In genomic region chr2:166857118-166857517, GRCm38 (mm10) we compare ENCODE assay signal across 9 mouse cellular contexts. TPM values are rescaled to one million over a fixed set of nuclear protein-coding genes. Genes with fewer than 3 reads are reported as not detected.
A peak's percentile ranks its signal among the peaks of the same experiment; 100 is the strongest.
DNase-seq lines count a peak whose midpoint lies in the region; ATAC-seq and TF ChIP-seq lines count a peak whose summit lies in the region.
"Had no signal": no experiment of that assay in that cellular context is flagged by ENCODE, and none has a peak within 500 bp of the region (broad histone marks: within the 10 kb centered on the region; RNA-seq: fewer than 3 reads in every experiment).

No protein-coding gene starts in this region.

- peak; percentile 21 for DNase-seq in forebrain, embryonic 14.5 days (ENCODE audit: low spot score)
- no peak for DNase-seq in forebrain, embryonic 11.5 days (ENCODE audit: low spot score)
- peak; percentile 30 for DNase-seq in lung, postnatal 36 days
- DNase-seq in lung, adult 2 months: no peak
- DNase-seq in embryo, embryonic 11 days: peak; percentile 19
- DNase-seq in stomach, postnatal 0 days (ENCODE audit: low spot score): no peak
- no peak for DNase-seq in right cerebral cortex, postnatal 4 days

- peaks cover 62% of the 10 kb centered on the region for H3K36me3 ChIP-seq in forebrain, embryonic 14.5 days (ENCODE audit: control insufficient read depth, insufficient read depth, low read length)
- H3K36me3 ChIP-seq in forebrain, embryonic 11.5 days (ENCODE audit: control insufficient read depth, insufficient read depth, low read length): peaks cover 2% of the 10 kb centered on the region; the same call in 1 of the 2 replicates
- H3K36me3 ChIP-seq in stomach, postnatal 0 days (ENCODE audit: control insufficient read depth, insufficient read depth, low read length): peaks cover 40% of the 10 kb centered on the region
- H3K36me3 ChIP-seq in forebrain, embryonic 12.5 days (replicated peaks): peaks cover 59% of the 10 kb centered on the region

- TF ChIP-seq EP300 in stomach, postnatal 0 days (optimal IDR thresholded peaks at IDR 0.05): no peak

- no peaks in the 10 kb centered on the region for H3K4me1 ChIP-seq in forebrain, embryonic 14.5 days (ENCODE audit: control insufficient read depth, insufficient read depth, low read length)
- no peaks in the 10 kb centered on the region for H3K4me1 ChIP-seq in forebrain, embryonic 11.5 days (replicated peaks; ENCODE audit: control insufficient read depth, insufficient read depth, low read length)
- no peaks in the 10 kb centered on the region for H3K4me1 ChIP-seq in lung, adult 2 months (ENCODE audit: control insufficient read depth, insufficient read depth, low read length)
- no peaks in the 10 kb centered on the region for H3K4me1 ChIP-seq in stomach, postnatal 0 days (replicated peaks; ENCODE audit: control insufficient read depth, insufficient read depth)
- H3K4me1 ChIP-seq in forebrain, embryonic 12.5 days: no peaks in the 10 kb centered on the region
- H3K4me1 ChIP-seq: midbrain, embryonic 15.5 days had no signal

- no peak for TF ChIP-seq CTCF in lung, adult 2 months (IDR thresholded peaks at IDR 0.05; ENCODE audit: insufficient read depth, low read length)
- TF ChIP-seq CTCF in stomach, postnatal 0 days (IDR thresholded peaks at IDR 0.05; ENCODE audit: low read depth): peak; percentile 38

- H3K9ac ChIP-seq in forebrain, embryonic 14.5 days (ENCODE audit: low read length): no peak overlapping the region
- no peak overlapping the region for H3K9ac ChIP-seq in forebrain, embryonic 11.5 days (ENCODE audit: low read length)
- H3K9ac ChIP-seq in stomach, postnatal 0 days (ENCODE audit: low read length): no peak overlapping the region
- no peak overlapping the region for H3K9ac ChIP-seq in forebrain, embryonic 12.5 days
- H3K9ac ChIP-seq: midbrain, embryonic 15.5 days had no signal

- H3K27ac ChIP-seq in forebrain, embryonic 14.5 days (ENCODE audit: low read depth, low read length): no peak overlapping the region
- no peak overlapping the region for H3K27ac ChIP-seq in forebrain, embryonic 11.5 days (ENCODE audit: low read depth, low read length)
- no peak overlapping the region for H3K27ac ChIP-seq in stomach, postnatal 0 days (replicated peaks)
- no peak overlapping the region for H3K27ac ChIP-seq in forebrain, embryonic 12.5 days
- H3K27ac ChIP-seq: midbrain, embryonic 15.5 days had no signal

- H3K9me3 ChIP-seq in forebrain, embryonic 14.5 days (replicated peaks; ENCODE audit: control insufficient read depth, low read length): no peaks in the 10 kb centered on the region
- H3K9me3 ChIP-seq in forebrain, embryonic 11.5 days (ENCODE audit: control insufficient read depth, low read length): no peaks in the 10 kb centered on the region; the same call in 1 of the 2 replicates
- H3K9me3 ChIP-seq in stomach, postnatal 0 days (ENCODE audit: control insufficient read depth, low read length): no peaks in the 10 kb centered on the region
- no peaks in the 10 kb centered on the region for H3K9me3 ChIP-seq in forebrain, embryonic 12.5 days
- H3K9me3 ChIP-seq: midbrain, embryonic 15.5 days had no signal

- no peak for TF ChIP-seq POLR2A in lung, adult 2 months (IDR thresholded peaks at IDR 0.05; ENCODE audit: borderline replicate concordance, extremely low read depth, low read depth, low read length)

- H3K4me2 ChIP-seq in forebrain, embryonic 14.5 days (ENCODE audit: low read length): no peak overlapping the region
- H3K4me2 ChIP-seq in forebrain, embryonic 11.5 days (ENCODE audit: low read depth, low read length, severe bottlenecking): no peak overlapping the region
- H3K4me2 ChIP-seq in stomach, postnatal 0 days (replicated peaks; ENCODE audit: low read depth): no peak overlapping the region
- no peak overlapping the region for H3K4me2 ChIP-seq in forebrain, embryonic 12.5 days
- H3K4me2 ChIP-seq: midbrain, embryonic 15.5 days had no signal

- WGBS in forebrain, embryonic 14.5 days: 91% methylated on average over 2 of the region's 2 CpGs
- 88% methylated on average over 2 of the region's 2 CpGs for WGBS in forebrain, embryonic 11.5 days
- 92% methylated on average over 2 of the region's 2 CpGs for WGBS in lung, adult 2 months
- whole genome bisulfite sequencing in stomach, postnatal 0 days: 88% methylated on average over 2 of the region's 2 CpGs
- 86% methylated on average over 2 of the region's 2 CpGs for WGBS in forebrain, embryonic 12.5 days

- no peak for ATAC-seq in forebrain, embryonic 14.5 days
- ATAC-seq in forebrain, embryonic 11.5 days (replicated peaks; ENCODE audit: low FRiP score): no peak
- no peak for ATAC-seq in stomach, postnatal 0 days (ENCODE audit: low FRiP score, low TSS enrichment)
- no peak for ATAC-seq in forebrain, embryonic 12.5 days (ENCODE audit: low FRiP score)
- ATAC-seq: midbrain, embryonic 15.5 days had no signal

- H3K27me3 ChIP-seq in forebrain, embryonic 14.5 days (replicated peaks; ENCODE audit: control insufficient read depth, insufficient read depth, low read length): no peaks in the 10 kb centered on the region
- H3K27me3 ChIP-seq in forebrain, embryonic 11.5 days (ENCODE audit: control insufficient read depth, insufficient read depth, low read length): no peaks in the 10 kb centered on the region
- H3K27me3 ChIP-seq in stomach, postnatal 0 days (ENCODE audit: control insufficient read depth, insufficient read depth, low read length): no peaks in the 10 kb centered on the region
- H3K27me3 ChIP-seq in forebrain, embryonic 12.5 days: no peaks in the 10 kb centered on the region
- H3K27me3 ChIP-seq: midbrain, embryonic 15.5 days had no signal

- H3K4me3 ChIP-seq in forebrain, embryonic 14.5 days (ENCODE audit: low read depth, low read length): no peak overlapping the region
- no peak overlapping the region for H3K4me3 ChIP-seq in forebrain, embryonic 11.5 days (ENCODE audit: low read depth, low read length)
- no peak overlapping the region for H3K4me3 ChIP-seq in lung, adult 2 months (replicated peaks; ENCODE audit: extremely low read depth, low read depth, low read length)
- no peak overlapping the region for H3K4me3 ChIP-seq in stomach, postnatal 0 days (ENCODE audit: low read depth, low read length)
- H3K4me3 ChIP-seq in forebrain, embryonic 12.5 days (replicated peaks): no peak overlapping the region
- H3K4me3 ChIP-seq: midbrain, embryonic 15.5 days had no signal

RNA-seq across cellular contexts. Expression of gene Cse1l, which starts 48.7 kb away (rescaled TPM):
- polyA plus RNA-seq in forebrain, embryonic 14.5 days (2014; fragmentation: Nextera tagmentation; extraction: Ambion mirVana): 137 and 138 TPM in 2 replicates
- 222 and 240 TPM in 2 replicates for polyA plus RNA-seq in forebrain, embryonic 11.5 days (2014; fragmentation: Nextera tagmentation; extraction: Ambion mirVana)
- 7.5 and 12.2 TPM in 2 replicates for polyA plus RNA-seq in lung, adult 2 months (2012; rRNA removed)
- polyA plus RNA-seq in stomach, postnatal 0 days (2015; fragmentation: Nextera tagmentation; extraction: Ambion mirVana): 29.1 and 29.3 TPM in 2 replicates
- 173 and 188 TPM in 2 replicates for polyA plus RNA-seq in forebrain, embryonic 12.5 days (2016; fragmentation: Nextera tagmentation; extraction: Ambion mirVana)

RNA-seq across cellular contexts. Expression of gene Arfgef2, which starts 51.7 kb away (rescaled TPM):
- polyA plus RNA-seq in forebrain, embryonic 14.5 days (2014; fragmentation: Nextera tagmentation; extraction: Ambion mirVana): 2.6 and 3.4 TPM in 2 replicates
- 5.2 and 6.1 TPM in 2 replicates for polyA plus RNA-seq in forebrain, embryonic 11.5 days (2014; fragmentation: Nextera tagmentation; extraction: Ambion mirVana)
- 16.5 and 20.1 TPM in 2 replicates for polyA plus RNA-seq in lung, adult 2 months (2012; rRNA removed)
- polyA plus RNA-seq in stomach, postnatal 0 days (2015; fragmentation: Nextera tagmentation; extraction: Ambion mirVana): 3.1 and 3.9 TPM in 2 replicates
- 5.3 and 5.8 TPM in 2 replicates for polyA plus RNA-seq in forebrain, embryonic 12.5 days (2016; fragmentation: Nextera tagmentation; extraction: Ambion mirVana)

Comparison
In these comparisons a context has a peak if more than half of its experiments do, and no peak if none do; other contexts are left out.
1. DNase-seq: peak in forebrain, embryonic 14.5 days (single experiment), lung, postnatal 36 days (single experiment) and embryo, embryonic 11 days (single experiment); none in forebrain, embryonic 11.5 days (single experiment), lung, adult 2 months (single experiment), stomach, postnatal 0 days (single experiment) and right cerebral cortex, postnatal 4 days (single experiment).